Mouse (Mus musculus): ENCODE data around the gene Mrgprx1.

Gene Mrgprx1

GRCm38 (mm10) chr7:48027497-48027896 is at the start of gene Mrgprx1:
TSS of gene Mrgprx1 (minus strand) at chr7:48027597.
- in situ Hi-C loops (cut with MboI; ENCODE audit: low sequenced_read_pairs), result no loop called here

GRCm38 (mm10) chr7:48075521-48075920 is 48.1 kb upstream of the Mrgprx1 start:
- in situ Hi-C loops (cut with MboI; ENCODE audit: low sequenced_read_pairs), result no loop called here

GRCm38 (mm10) chr7:48046475-48047185 is 19.2 kb upstream of the Mrgprx1 start:
- in situ Hi-C loops (cut with MboI; ENCODE audit: low sequenced_read_pairs), result no loop called here

- in situ Hi-C loops (cut with MboI; ENCODE audit: low sequenced_read_pairs), result no loop called here
These were observed 16.6 kb upstream of the Mrgprx1 start for GRCm38 (mm10) chr7:48044046-48044445.

GRCm38 (mm10) chr7:48017874-48018273 is 9.5 kb downstream of the Mrgprx1 start:
- in situ Hi-C loops (cut with MboI; ENCODE audit: low sequenced_read_pairs), result no loop called here

GRCm38 (mm10) chr7:47995689-47996088 is 31.7 kb downstream of the Mrgprx1 start:
- in situ Hi-C loops (cut with MboI; ENCODE audit: low sequenced_read_pairs), result no loop called here

GRCm38 (mm10) chr7:47986752-47987151 is 40.6 kb downstream of the Mrgprx1 start:
- in situ Hi-C loops (cut with MboI; ENCODE audit: low sequenced_read_pairs), result no loop called here

- in situ Hi-C loops (cut with MboI; ENCODE audit: low sequenced_read_pairs), result no loop called here
These were observed 45.4 kb downstream of the Mrgprx1 start, which contains the start of gene Mrgpra4 for GRCm38 (mm10) chr7:47981995-47982394. TSS of gene Mrgpra4 (minus strand) at chr7:47982095.
